Mouse (Mus musculus) CD4-positive, CD25-positive, alpha-beta regulatory T cell, adult 2 months (primary cell): ENCODE measurements at regions not wholly inside any gene's neighbourhood (a gene's known extent, or its start where the extent isn't known, plus 50 kb on each side); places are given as distances from the start of the nearest gene placed in this dataset.

Source experiments
- DNase-seq: peaks from one replicate; pipeline ENCODE4 v3.0.0-alpha.2; 2012; ENCODE audit warnings: low read depth, low spot score

- no peak for DNase-seq
These were observed 54.0 kb upstream of the Cerkl start for GRCm38 (mm10) chr2:79510485-79511094.

- no peak for DNase-seq
These were observed 54.5 kb upstream of the Cerkl start for GRCm38 (mm10) chr2:79511108-79511507.

GRCm38 (mm10) chr2:79511676-79512323 lies 55.2 kb upstream of the Cerkl start:
- peak; percentile 74 for DNase-seq

- no peak for DNase-seq
These were observed 55.8 kb upstream of the Cerkl start for GRCm38 (mm10) chr2:79512374-79512773.

GRCm38 (mm10) chr2:79513726-79514125 lies 57.1 kb upstream of the Cerkl start:
- DNase-seq, result no peak

- DNase-seq, result no peak
These were observed 61.6 kb upstream of the Cerkl start for GRCm38 (mm10) chr2:79518046-79518750.

- no peak for DNase-seq
These were observed 63.3 kb upstream of the Cerkl start for GRCm38 (mm10) chr2:79519799-79520449.

GRCm38 (mm10) chr2:79523441-79523840 lies 66.9 kb upstream of the Cerkl start:
- no peak for DNase-seq

GRCm38 (mm10) chr2:79527529-79527928 lies 70.9 kb upstream of the Cerkl start:
- no peak for DNase-seq

- DNase-seq, result no peak
These were observed 71.9 kb upstream of the Cerkl start for GRCm38 (mm10) chr2:79528347-79528990.

- DNase-seq, result no peak
These were observed 72.6 kb upstream of the Cerkl start for GRCm38 (mm10) chr2:79529185-79529584.

- DNase-seq, result no peak
These were observed 76.1 kb upstream of the Cerkl start for GRCm38 (mm10) chr2:79532610-79533160.

- no peak for DNase-seq
These were observed 80.7 kb upstream of the Cerkl start for GRCm38 (mm10) chr2:79537126-79537875.

- no peak for DNase-seq
These were observed 83.8 kb upstream of the Cerkl start for GRCm38 (mm10) chr2:79540384-79540783.

- DNase-seq, result no peak
These were observed 85.8 kb upstream of the Cerkl start for GRCm38 (mm10) chr2:79542191-79542980.

GRCm38 (mm10) chr2:79543456-79543855 lies 86.9 kb upstream of the Cerkl start:
- no peak for DNase-seq

- DNase-seq, result no peak
These were observed 87.6 kb upstream of the Cerkl start for GRCm38 (mm10) chr2:79543948-79544792.

- no peak for DNase-seq
These were observed 88.2 kb upstream of the Cerkl start for GRCm38 (mm10) chr2:79544793-79545260.

GRCm38 (mm10) chr2:79546206-79546605 lies 88.9 kb upstream of the Itprid2 start:
- no peak for DNase-seq
